Comparison of ENCODE assay signal across 8 mouse cellular contexts in genomic region chr13:53120906-53121305, GRCm38 (mm10).
DNase-seq lines count a peak whose midpoint lies in the region; ATAC-seq and TF ChIP-seq lines count a peak whose summit lies in the region.

No protein-coding gene starts in this region.

- H3K27me3 ChIP-seq in kidney, adult 2 months (replicated peaks; ENCODE audit: control insufficient read depth, insufficient read depth, low read length), result no peaks in the 10 kb centered on the region
- H3K27me3 ChIP-seq in forebrain, postnatal 0 days (ENCODE audit: insufficient read depth, low read length), result no peaks in the 10 kb centered on the region
- H3K27me3 ChIP-seq in midbrain, embryonic 12.5 days, result no peaks in the 10 kb centered on the region

- TF ChIP-seq CTCF in kidney, adult 2 months (conservative IDR thresholded peaks at IDR 0.05; ENCODE audit: insufficient read depth, insufficient read length, low read depth, low read length), result no peak
- TF ChIP-seq CTCF in forebrain, postnatal 0 days (IDR thresholded peaks at IDR 0.05; ENCODE audit: low read depth), result no peak

- peak overlapping the region; percentile 31 for H3K4me2 ChIP-seq in forebrain, postnatal 0 days (ENCODE audit: low read depth)
- peak overlapping the region; percentile 32 for H3K4me2 ChIP-seq in midbrain, embryonic 12.5 days (replicated peaks)

- no peak overlapping the region for H3K9ac ChIP-seq in forebrain, postnatal 0 days
- H3K9ac ChIP-seq in midbrain, embryonic 12.5 days (replicated peaks), result no peak overlapping the region; the same call in 1 of the 2 replicates

- peak; percentile 66 for ATAC-seq in forebrain, postnatal 0 days
- 0 out of 2 replicates have a peak, but pooled peaks have one; percentile 52 for ATAC-seq in midbrain, embryonic 12.5 days (ENCODE audit: low FRiP score, low read depth)
- no peak for ATAC-seq in megakaryocyte progenitor cell, adult 5-6 weeks (replicated peaks; ENCODE audit: poor library complexity)

- no peak for TF ChIP-seq POLR2A in kidney, adult 2 months (IDR thresholded peaks at IDR 0.05; ENCODE audit: low read depth, low read length)

- no peaks in the 10 kb centered on the region for H3K9me3 ChIP-seq in forebrain, postnatal 0 days (ENCODE audit: low read length)
- H3K9me3 ChIP-seq in midbrain, embryonic 12.5 days, result no peaks in the 10 kb centered on the region

- no peaks in the 10 kb centered on the region for H3K4me1 ChIP-seq in kidney, adult 2 months (ENCODE audit: control insufficient read depth, insufficient read depth, low read length)
- H3K4me1 ChIP-seq in forebrain, postnatal 0 days (ENCODE audit: insufficient read depth), result peaks cover 7% of the 10 kb centered on the region; the same call in 1 of the 2 replicates
- H3K4me1 ChIP-seq in midbrain, embryonic 12.5 days, result peaks cover 23% of the 10 kb centered on the region

- DNase-seq in kidney, adult 2 months, result peak; percentile 27
- no peak for DNase-seq in kidney, adult 18-20 months
- peak; percentile 80 for DNase-seq in ZHBTc4 (ENCODE audit: low read depth, low spot score)
- DNase-seq in forebrain, postnatal 0 days, result peak; percentile 60
- no peak for DNase-seq in gastrocnemius, adult 18-20 months (ENCODE audit: low spot score)
- DNase-seq in adrenal gland, postnatal 25 days, result no peak

- no peak overlapping the region for H3K4me3 ChIP-seq in kidney, adult 2 months (ENCODE audit: insufficient read depth, low read depth, low read length)
- no peak overlapping the region for H3K4me3 ChIP-seq in forebrain, postnatal 0 days (ENCODE audit: low read depth, low read length)
- no peak overlapping the region for H3K4me3 ChIP-seq in midbrain, embryonic 12.5 days

- no peak overlapping the region for H3K27ac ChIP-seq in kidney, adult 2 months (ENCODE audit: insufficient read depth, low read depth, low read length)
- peak overlapping the region; percentile 40; the same call in 1 of the 2 replicates for H3K27ac ChIP-seq in forebrain, postnatal 0 days (ENCODE audit: low read depth, low read length)
- no peak overlapping the region for H3K27ac ChIP-seq in midbrain, embryonic 12.5 days (replicated peaks)

- WGBS in kidney, adult 2 months, result 52% methylated on average over 11 of the region's 11 CpGs
- WGBS in forebrain, postnatal 0 days, result 10% methylated on average over 11 of the region's 11 CpGs
- 25% methylated on average over 11 of the region's 11 CpGs for WGBS in midbrain, embryonic 12.5 days

- no peaks in the 10 kb centered on the region for H3K36me3 ChIP-seq in kidney, adult 2 months (ENCODE audit: control insufficient read depth, insufficient read depth, low read length)
- H3K36me3 ChIP-seq in forebrain, postnatal 0 days (ENCODE audit: insufficient read depth), result no peaks in the 10 kb centered on the region
- H3K36me3 ChIP-seq in midbrain, embryonic 12.5 days, result 0 out of 2 replicates have a peak, but pooled peaks cover 4% of the 10 kb centered on the region

Comparison
In these comparisons a context has a peak if more than half of its experiments do, and no peak if none do; other contexts are left out.
1. DNase-seq: peak in kidney, adult 2 months (single experiment), ZHBTc4 (single experiment) and forebrain, postnatal 0 days (single experiment); none in kidney, adult 18-20 months (single experiment), gastrocnemius, adult 18-20 months (single experiment) and adrenal gland, postnatal 25 days (single experiment).